Mouse (Mus musculus): Measurements from ENCODE around the gene Mrps33. TPM values are rescaled to one million over a fixed set of nuclear protein-coding genes. Genes with fewer than 3 reads are reported as not detected.

Mrps33 gene
- polyA plus RNA-seq, 1 experiment from 2014 or later, result 253 TPM

DNA sequence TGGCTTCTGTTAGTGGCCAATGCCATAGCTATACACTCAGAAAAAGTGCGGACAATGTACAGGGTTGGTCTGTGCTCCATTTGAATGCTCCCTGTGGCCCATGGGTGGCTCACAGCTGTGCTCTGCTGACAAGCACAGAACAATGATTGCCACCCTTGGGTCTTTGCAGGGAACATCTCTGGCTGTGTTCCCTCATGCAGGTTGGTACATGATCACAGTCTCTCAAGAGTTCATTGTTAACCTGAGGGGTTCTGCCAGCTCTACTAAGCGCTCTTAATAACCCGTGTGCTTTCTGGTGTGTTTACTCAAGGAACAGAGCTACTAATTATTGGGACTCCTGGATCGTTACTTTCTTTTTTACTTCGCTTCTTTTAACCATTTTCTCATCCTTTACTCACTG lies 24.8 kb downstream of the Mrps33 start:
- Histone ChIP-seq H3K4me3 (ENCODE audit: low read depth, low read length) (no peak overlapping the region), H3K9ac (ENCODE audit: low read length) (no peak overlapping the region), H3K27me3 (ENCODE audit: control insufficient read depth, insufficient read depth, low read length) (no peaks in the 10 kb centered on the region), H3K4me1 (ENCODE audit: control insufficient read depth, insufficient read depth, low read length) (peaks cover 14% of the 10 kb centered on the region), H3K36me3 (ENCODE audit: control insufficient read depth, insufficient read depth, low read length) (no peaks in the 10 kb centered on the region), H3K27ac (ENCODE audit: low read depth, low read length) (no peak overlapping the region), H3K4me2 (no peak overlapping the region), H3K9me3 (ENCODE audit: control insufficient read depth, low read length) (no peaks in the 10 kb centered on the region)
- no peak for ATAC-seq (ENCODE audit: low FRiP score)
- peak; percentile 41 for DNase-seq (ENCODE audit: low spot score, missing footprints)
- WGBS, result 83% methylated on average over 5 of the region's 5 CpGs

DNA sequence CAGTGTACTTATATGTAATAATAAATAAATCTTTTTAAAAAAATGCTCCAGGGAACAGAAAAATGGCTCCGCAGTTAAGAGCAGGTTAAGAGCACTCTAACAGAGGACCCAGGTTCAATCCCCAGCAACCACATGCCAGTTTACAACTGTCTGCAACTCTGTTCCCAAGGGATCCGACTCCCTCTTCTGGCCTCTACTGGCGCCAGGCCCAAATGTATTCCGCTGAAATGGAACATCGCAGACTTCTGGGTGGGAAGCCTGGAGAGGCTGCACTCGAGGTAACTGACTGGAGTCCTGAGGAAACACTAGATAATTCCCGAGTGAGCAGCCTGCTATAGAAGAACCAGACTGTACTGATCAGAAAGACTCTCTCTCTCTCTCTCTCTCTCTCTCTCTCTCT lies 27.3 kb downstream of the Mrps33 start:
- 73% methylated on average over 7 of the region's 7 CpGs for WGBS
- Histone ChIP-seq H3K9me3 (ENCODE audit: control insufficient read depth, low read length) (no peaks in the 10 kb centered on the region), H3K27me3 (ENCODE audit: control insufficient read depth, insufficient read depth, low read length) (no peaks in the 10 kb centered on the region), H3K9ac (ENCODE audit: low read length) (no peak overlapping the region), H3K4me3 (ENCODE audit: low read depth, low read length) (no peak overlapping the region), H3K27ac (ENCODE audit: low read depth, low read length) (no peak overlapping the region), H3K36me3 (ENCODE audit: control insufficient read depth, insufficient read depth, low read length) (no peaks in the 10 kb centered on the region), H3K4me1 (ENCODE audit: control insufficient read depth, insufficient read depth, low read length) (peaks cover 18% of the 10 kb centered on the region), H3K4me2 (no peak overlapping the region)
- ATAC-seq (ENCODE audit: low FRiP score), result no peak
- DNase-seq (ENCODE audit: low spot score, missing footprints), result no peak

DNA sequence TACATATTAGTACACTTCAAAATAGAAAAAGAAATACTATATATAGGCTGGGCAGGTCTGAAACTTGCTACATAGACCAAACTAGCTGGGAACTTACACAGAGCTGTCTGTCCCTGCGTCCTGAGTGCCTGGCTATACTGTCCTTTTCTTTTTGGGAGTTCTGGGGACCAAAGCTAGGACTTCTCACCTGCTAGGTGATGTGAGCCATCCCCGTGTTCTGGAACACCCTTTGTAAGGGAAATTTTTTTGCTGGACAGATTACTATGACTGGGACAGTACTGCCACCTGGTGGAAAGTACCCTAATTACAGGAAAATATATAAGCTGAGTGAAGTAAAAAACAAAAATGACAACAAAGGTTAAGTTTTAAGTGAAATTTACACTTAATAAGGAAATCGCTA lies 28.2 kb downstream of the Mrps33 start:
- ATAC-seq (ENCODE audit: low FRiP score) (no peak), DNase-seq (ENCODE audit: low spot score, missing footprints) (peak; percentile 92)
- no peaks in the 10 kb centered on the region for H3K27me3 ChIP-seq (ENCODE audit: control insufficient read depth, insufficient read depth, low read length)
- H3K4me1 ChIP-seq (ENCODE audit: control insufficient read depth, insufficient read depth, low read length), result peaks cover 12% of the 10 kb centered on the region
- H3K9ac ChIP-seq (ENCODE audit: low read length), result no peak overlapping the region
- H3K27ac ChIP-seq (ENCODE audit: low read depth, low read length), result no peak overlapping the region
- H3K4me3 ChIP-seq (ENCODE audit: low read depth, low read length), result no peak overlapping the region
- no peaks in the 10 kb centered on the region for H3K9me3 ChIP-seq (ENCODE audit: control insufficient read depth, low read length)
- H3K4me2 ChIP-seq, result no peak overlapping the region
- 36% methylated on average over 3 of the region's 3 CpGs for WGBS
- H3K36me3 ChIP-seq (ENCODE audit: control insufficient read depth, insufficient read depth, low read length), result no peaks in the 10 kb centered on the region

DNA sequence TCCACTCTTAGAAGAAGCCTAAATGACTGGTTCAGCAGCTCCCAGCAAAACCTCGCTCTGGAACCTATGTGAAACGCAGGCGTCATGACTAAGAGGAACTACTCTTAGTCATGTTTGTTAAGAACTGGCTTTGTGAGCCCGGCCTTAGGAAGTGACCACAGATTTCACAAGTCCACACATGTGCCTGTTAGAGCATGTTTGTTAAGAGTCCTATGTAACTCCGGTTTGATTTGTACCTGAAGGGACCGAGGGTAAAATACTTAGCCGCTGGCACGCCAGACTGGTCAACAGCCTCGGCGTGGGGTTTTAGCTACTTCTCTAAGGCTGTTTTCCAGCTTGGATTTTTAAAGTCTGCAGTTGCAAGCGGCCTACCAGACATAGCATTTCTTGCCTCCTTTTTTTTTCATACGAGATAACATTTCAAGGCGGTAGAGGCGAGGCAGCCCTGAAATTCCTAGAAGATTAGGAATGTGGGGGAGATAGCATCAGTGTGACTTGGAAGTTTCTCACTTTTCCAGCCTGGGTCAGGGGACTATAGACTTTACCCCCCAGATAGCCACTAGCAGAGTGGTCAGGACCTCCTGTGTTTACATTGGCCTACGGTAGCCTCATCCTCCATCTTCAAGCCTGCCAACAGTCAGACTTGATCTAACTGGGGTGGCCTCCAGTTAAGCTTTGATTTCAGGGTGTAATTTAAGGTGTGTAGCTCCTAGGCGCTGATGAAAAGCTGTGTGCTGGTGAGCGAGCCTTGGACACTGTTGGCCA lies 28.8 kb downstream of the Mrps33 start:
- ATAC-seq (ENCODE audit: low FRiP score), result no peak
- Histone ChIP-seq H3K36me3 (ENCODE audit: control insufficient read depth, insufficient read depth, low read length) (no peaks in the 10 kb centered on the region), H3K27me3 (ENCODE audit: control insufficient read depth, insufficient read depth, low read length) (no peaks in the 10 kb centered on the region), H3K4me2 (no peak overlapping the region; the same call in 1 of the 2 replicates), H3K9me3 (ENCODE audit: control insufficient read depth, low read length) (no peaks in the 10 kb centered on the region), H3K4me3 (ENCODE audit: low read depth, low read length) (no peak overlapping the region), H3K9ac (ENCODE audit: low read length) (no peak overlapping the region), H3K4me1 (ENCODE audit: control insufficient read depth, insufficient read depth, low read length) (peaks cover 11% of the 10 kb centered on the region), H3K27ac (ENCODE audit: low read depth, low read length) (peak overlapping the region; percentile 35; the same call in 1 of the 2 replicates)
- 53% methylated on average over 17 of the region's 17 CpGs for WGBS
- DNase-seq (ENCODE audit: low spot score, missing footprints), result peak; percentile 87

DNA sequence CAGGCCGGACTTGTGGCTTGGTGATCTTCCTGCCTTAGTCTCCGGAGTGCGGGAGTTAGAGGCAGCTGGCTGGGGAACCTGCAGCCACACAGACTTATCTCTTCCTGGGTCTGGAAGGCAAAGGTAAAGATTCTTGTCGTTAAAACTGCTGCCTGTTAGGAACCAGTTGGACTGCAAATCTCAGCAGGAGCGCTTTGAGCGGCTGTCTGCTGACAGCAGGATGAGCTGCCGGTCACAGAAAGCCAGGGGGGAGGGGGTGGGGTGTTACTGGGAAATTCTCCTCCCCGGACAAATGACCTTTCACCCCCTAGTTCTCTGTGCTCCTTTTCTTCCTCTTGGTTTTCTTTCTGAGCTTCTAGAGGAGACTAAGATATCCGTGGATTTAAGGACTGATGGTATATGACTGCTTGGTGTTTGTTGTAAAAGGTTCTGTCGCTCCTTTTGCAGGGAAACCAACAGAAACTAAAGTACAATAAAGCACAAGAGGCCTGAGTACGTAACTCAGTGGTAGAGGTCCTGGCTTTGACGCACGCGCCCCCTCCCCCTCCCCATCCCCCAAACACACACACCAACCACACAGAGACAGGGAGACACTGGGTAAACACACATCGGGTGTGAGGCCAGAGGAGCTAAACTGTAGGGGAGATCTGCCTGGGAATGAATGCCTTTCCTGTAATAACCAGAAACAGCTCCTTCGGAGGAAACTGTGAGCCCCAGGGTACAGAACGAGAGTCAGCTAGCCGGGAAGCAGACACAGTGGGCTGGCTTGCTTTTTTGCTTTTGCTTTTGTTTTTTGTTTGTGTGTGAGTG lies 29.7 kb downstream of the Mrps33 start:
- H3K9ac ChIP-seq (ENCODE audit: low read length), result peak overlapping the region; percentile 42
- no peaks in the 10 kb centered on the region for H3K36me3 ChIP-seq (ENCODE audit: control insufficient read depth, insufficient read depth, low read length)
- H3K4me2 ChIP-seq, result peak overlapping the region; percentile 45
- ATAC-seq (ENCODE audit: low FRiP score) (peak; percentile 82), DNase-seq (ENCODE audit: low spot score, missing footprints) (peak; percentile 94)
- no peaks in the 10 kb centered on the region for H3K9me3 ChIP-seq (ENCODE audit: control insufficient read depth, low read length)
- H3K27me3 ChIP-seq (ENCODE audit: control insufficient read depth, insufficient read depth, low read length), result no peaks in the 10 kb centered on the region
- peaks cover 11% of the 10 kb centered on the region for H3K4me1 ChIP-seq (ENCODE audit: control insufficient read depth, insufficient read depth, low read length)
- peak overlapping the region; percentile 35; the same call in 1 of the 2 replicates for H3K27ac ChIP-seq (ENCODE audit: low read depth, low read length)
- no peak overlapping the region; the same call in 1 of the 2 replicates for H3K4me3 ChIP-seq (ENCODE audit: low read depth, low read length)
- WGBS, result 2% methylated on average over 18 of the region's 18 CpGs

DNA sequence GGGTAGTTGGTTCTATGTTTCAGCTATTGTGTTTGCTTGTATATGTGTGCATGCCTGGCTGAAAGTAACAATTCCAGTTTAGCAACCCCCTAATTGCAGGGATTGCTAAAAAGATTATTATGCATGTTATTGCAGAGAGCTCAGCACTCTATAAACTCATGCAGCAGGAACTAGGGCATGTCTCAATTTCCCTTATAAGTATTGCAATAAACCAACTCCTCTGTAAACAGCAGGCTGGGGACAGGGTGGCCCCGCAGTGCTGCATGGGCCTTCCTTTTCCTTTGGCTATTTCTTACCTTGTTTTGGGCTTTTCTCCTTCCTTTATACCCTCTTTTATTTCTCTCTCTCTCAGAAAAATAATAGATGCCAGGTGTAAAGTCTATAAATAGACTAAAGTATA lies 32.3 kb downstream of the Mrps33 start:
- H3K4me3 ChIP-seq (ENCODE audit: low read depth, low read length), result no peak overlapping the region
- no peaks in the 10 kb centered on the region for H3K9me3 ChIP-seq (ENCODE audit: control insufficient read depth, low read length)
- 87% methylated on average over 1 of the region's 1 CpGs for WGBS
- no peak overlapping the region for H3K9ac ChIP-seq (ENCODE audit: low read length)
- H3K27me3 ChIP-seq (ENCODE audit: control insufficient read depth, insufficient read depth, low read length), result no peaks in the 10 kb centered on the region
- H3K4me1 ChIP-seq (ENCODE audit: control insufficient read depth, insufficient read depth, low read length), result peaks cover 11% of the 10 kb centered on the region
- H3K27ac ChIP-seq (ENCODE audit: low read depth, low read length), result no peak overlapping the region
- no peaks in the 10 kb centered on the region for H3K36me3 ChIP-seq (ENCODE audit: control insufficient read depth, insufficient read depth, low read length)
- no peak for DNase-seq (ENCODE audit: low spot score, missing footprints)
- no peak for ATAC-seq (ENCODE audit: low FRiP score)
- no peak overlapping the region for H3K4me2 ChIP-seq

DNA sequence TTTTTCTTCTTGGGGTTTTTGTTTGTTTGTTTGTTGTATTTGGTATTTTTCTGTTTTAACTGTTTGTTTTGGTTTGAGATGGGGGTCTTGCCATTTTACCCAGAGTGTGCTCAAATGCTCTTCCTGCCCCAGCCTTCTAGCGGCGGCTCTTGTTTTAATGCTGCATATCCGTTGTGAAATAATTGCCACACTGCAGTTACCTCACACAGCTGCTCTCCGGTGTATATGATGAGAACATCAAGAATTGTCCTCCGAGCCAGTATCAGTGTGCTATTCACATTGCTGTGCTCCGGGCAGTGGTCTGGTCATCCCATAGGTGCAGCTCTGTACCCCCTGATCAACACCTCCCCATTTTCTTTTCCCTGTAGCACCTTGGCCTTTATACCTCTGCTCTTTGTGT lies 34.5 kb downstream of the Mrps33 start:
- Histone ChIP-seq H3K4me3 (ENCODE audit: low read depth, low read length) (no peak overlapping the region), H3K27me3 (ENCODE audit: control insufficient read depth, insufficient read depth, low read length) (no peaks in the 10 kb centered on the region)
- WGBS, result 91% methylated on average over 6 of the region's 6 CpGs

GRCm38 (mm10) chr6:39775029-39775428 lies 35.8 kb downstream of the Mrps33 start:
- Histone ChIP-seq H3K4me1 (ENCODE audit: control insufficient read depth, insufficient read depth, low read length) (no peaks in the 10 kb centered on the region), H3K27ac (ENCODE audit: low read depth, low read length) (no peak overlapping the region), H3K9ac (ENCODE audit: low read length) (no peak overlapping the region), H3K4me3 (ENCODE audit: low read depth, low read length) (no peak overlapping the region), H3K36me3 (ENCODE audit: control insufficient read depth, insufficient read depth, low read length) (no peaks in the 10 kb centered on the region), H3K4me2 (no peak overlapping the region), H3K9me3 (ENCODE audit: control insufficient read depth, low read length) (no peaks in the 10 kb centered on the region), H3K27me3 (ENCODE audit: control insufficient read depth, insufficient read depth, low read length) (no peaks in the 10 kb centered on the region)
- ATAC-seq (ENCODE audit: low FRiP score), result no peak
- no peak for DNase-seq (ENCODE audit: low spot score, missing footprints)
- WGBS, result 88% methylated on average over 9 of the region's 9 CpGs

More for the DNA sequence above, 34.5 kb downstream of the Mrps33 start:
- no peak for ATAC-seq (ENCODE audit: low FRiP score)
- Histone ChIP-seq H3K27ac (ENCODE audit: low read depth, low read length) (no peak overlapping the region), H3K9ac (ENCODE audit: low read length) (no peak overlapping the region), H3K9me3 (ENCODE audit: control insufficient read depth, low read length) (no peaks in the 10 kb centered on the region), H3K4me1 (ENCODE audit: control insufficient read depth, insufficient read depth, low read length) (peaks cover 7% of the 10 kb centered on the region), H3K4me2 (no peak overlapping the region), H3K36me3 (ENCODE audit: control insufficient read depth, insufficient read depth, low read length) (no peaks in the 10 kb centered on the region)
- DNase-seq (ENCODE audit: low spot score, missing footprints), result no peak

- H3K36me3 ChIP-seq (ENCODE audit: control insufficient read depth, insufficient read depth, low read length), result no peaks in the 10 kb centered on the region
- H3K4me3 ChIP-seq (ENCODE audit: low read depth, low read length), result no peak overlapping the region
- no peaks in the 10 kb centered on the region for H3K27me3 ChIP-seq (ENCODE audit: control insufficient read depth, insufficient read depth, low read length)
- 95% methylated on average over 2 of the region's 2 CpGs for WGBS
- H3K4me1 ChIP-seq (ENCODE audit: control insufficient read depth, insufficient read depth, low read length), result no peaks in the 10 kb centered on the region
- no peaks in the 10 kb centered on the region for H3K9me3 ChIP-seq (ENCODE audit: control insufficient read depth, low read length)
- no peak overlapping the region for H3K27ac ChIP-seq (ENCODE audit: low read depth, low read length)
- no peak overlapping the region for H3K9ac ChIP-seq (ENCODE audit: low read length)
- DNase-seq (ENCODE audit: low spot score, missing footprints) (no peak), ATAC-seq (ENCODE audit: low FRiP score) (no peak)
- H3K4me2 ChIP-seq, result no peak overlapping the region
Observed at GRCm38 (mm10) chr6:39757229-39757628, 53.6 kb downstream of the Mrps33 start.
